Mouse (Mus musculus) limb, embryonic 14.5 days (tissue): ENCODE data around the gene Pear1. TPM values are rescaled to one million over a fixed set of nuclear protein-coding genes. Genes with fewer than 3 reads are reported as not detected.

Experiments
- ATAC-seq: fragments of 200-750 bp; cut with Nextera tagmentation; 2 replicates; pipeline ENCODE4 v1.8.0; 2017; ENCODE audit warnings: low read depth, moderate number of reproducible peaks, moderate TSS enrichment; ENCODE audit not compliant: low FRiP score
- DNase-seq: peaks from one replicate; pipeline ENCODE4 v3.0.0-alpha.2; 2015; ENCODE audit warnings: low spot score
- H3K27ac ChIP-seq: fragments of 300-500 bp; sonication (generic); replicated peaks from 2 replicates; pipeline ENCODE4 v1.5.1; 2014; ENCODE audit warnings: low read depth, mild to moderate bottlenecking, low read length, moderate library complexity, mixed read lengths
- H3K27me3 ChIP-seq: fragments of 300-500 bp; sonication (generic); 2 replicates; pipeline ENCODE4 v1.6.1; 2014; ENCODE audit warnings: low read length, mixed read lengths; ENCODE audit not compliant: control insufficient read depth, insufficient read depth
- H3K36me3 ChIP-seq: fragments of 300-500 bp; sonication (generic); 2 replicates; pipeline ENCODE4 v1.6.1; 2014; ENCODE audit warnings: mild to moderate bottlenecking, low read length, moderate library complexity, mixed read lengths; ENCODE audit not compliant: control insufficient read depth, insufficient read depth
- H3K4me1 ChIP-seq: fragments of 300-500 bp; sonication (generic); 2 replicates; pipeline ENCODE4 v1.6.1; 2014; ENCODE audit warnings: antibody characterized with exemption, low read length, mixed read lengths; ENCODE audit not compliant: control insufficient read depth, insufficient read depth
- H3K4me2 ChIP-seq: fragments of 300-500 bp; sonication (generic); replicated peaks from 2 replicates; pipeline ENCODE4 v1.6.1; 2014; ENCODE audit warnings: low read depth, mild to moderate bottlenecking, low read length, moderate library complexity; ENCODE audit not compliant: severe bottlenecking
- H3K4me3 ChIP-seq: fragments of 300-500 bp; sonication (generic); replicated peaks from 2 replicates; pipeline ENCODE4 v1.5.1; 2014; ENCODE audit warnings: low read length
- H3K9ac ChIP-seq: fragments of 300-500 bp; sonication (generic); 2 replicates; pipeline ENCODE4 v1.6.1; 2014; ENCODE audit warnings: mild to moderate bottlenecking, low read depth, low read length, moderate library complexity; ENCODE audit not compliant: severe bottlenecking
- H3K9me3 ChIP-seq: fragments of 300-500 bp; sonication (generic); 2 replicates; pipeline ENCODE4 v1.6.1; 2016; ENCODE audit warnings: low read length; ENCODE audit not compliant: control insufficient read depth
- POLR2A ChIP-seq: fragments of 200-500 bp; IDR thresholded peaks from 2 replicates; pipeline ENCODE4 v1.8.0; 2012; ENCODE audit warnings: inconsistent platforms, mild to moderate bottlenecking, moderate library complexity, borderline replicate concordance; ENCODE audit not compliant: insufficient read depth, insufficient read length; ENCODE audit errors: extremely low read depth
- WGBS: fragments of 180-500 bp; shearing (Covaris S2); extraction: QIAGEN DNeasy Blood & Tissue Kit; methylation state at CpG from one replicate; pipeline ENCODE4 v1.1.7; 2014; 5-methylcytosine and 5-hydroxymethylcytosine counted together
- polyA plus RNA-seq, 2 experiments: library from polyadenylated mRNA; depleted of rRNA in 1 of 2; stranded (reverse) in 1 of 2; unstranded in 1 of 2; fragments of >200 nt; fragmentation: Nextera tagmentation in 1 of 2; extraction: Ambion mirVana in 1 of 2; gene quantifications; 2 replicates each; pipeline versions ENCODE4 v1.2.1 to v1.2.3; 2012 to 2014

Pear1 gene
- polyA plus RNA-seq, 2 experiments: 21.5 to 47.2 TPM

DNA sequence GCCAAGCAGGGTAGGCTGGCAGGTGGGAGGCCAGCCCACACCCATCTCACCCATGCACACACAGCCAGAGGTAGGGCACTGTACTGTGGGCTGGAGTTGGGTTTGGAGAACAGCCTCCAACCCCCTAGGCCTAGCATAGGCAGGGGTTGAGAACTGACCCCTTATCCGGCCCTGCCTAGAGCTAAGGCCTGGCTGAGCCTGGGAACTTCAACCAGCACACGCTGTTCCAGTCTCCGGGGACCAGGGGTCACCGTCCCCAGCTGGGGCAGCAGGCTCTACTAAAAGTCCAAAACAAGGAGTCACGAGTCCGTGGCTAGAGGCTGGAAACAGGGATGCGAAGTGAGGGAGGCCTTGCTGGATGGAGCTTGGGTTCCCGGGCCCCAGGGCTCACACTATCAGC lies 56.3 kb downstream of the Pear1 start:
- H3K4me3 ChIP-seq: peak overlapping the region; percentile 50
- H3K27ac ChIP-seq: no peak overlapping the region
- H3K4me1 ChIP-seq: peaks cover 40% of the 10 kb centered on the region
- no peak for TF ChIP-seq POLR2A
- H3K36me3 ChIP-seq: no peaks in the 10 kb centered on the region
- 72% methylated on average over 8 of the region's 8 CpGs for WGBS
- peak overlapping the region; percentile 63; the same call in 1 of the 2 replicates for H3K9ac ChIP-seq
- peak overlapping the region; percentile 56 for H3K4me2 ChIP-seq
- no peak for DNase-seq
- H3K9me3 ChIP-seq: no peaks in the 10 kb centered on the region
- H3K27me3 ChIP-seq: no peaks in the 10 kb centered on the region
- no peak for ATAC-seq

DNA sequence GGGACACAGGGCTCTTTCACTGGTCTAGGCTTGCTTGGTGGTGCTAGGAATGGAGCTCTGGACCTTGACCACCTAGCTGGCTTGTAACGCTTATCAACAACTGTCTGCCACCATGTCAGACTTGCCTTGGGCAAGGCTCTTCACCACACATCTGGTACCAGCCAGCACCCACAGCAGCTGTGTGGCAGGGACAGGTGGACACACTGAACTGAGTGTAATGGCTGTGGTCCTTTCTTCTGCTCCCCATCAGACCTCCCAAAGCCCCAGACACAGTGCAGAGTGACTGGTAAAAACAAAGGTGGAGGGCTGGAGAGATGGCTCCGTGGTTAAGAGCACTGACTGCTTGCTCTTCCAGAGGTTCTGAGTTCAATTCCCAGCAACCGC lies 57.8 kb downstream of the Pear1 start:
- Histone ChIP-seq H3K27me3 (no peaks in the 10 kb centered on the region), H3K4me1 (peaks cover 54% of the 10 kb centered on the region), H3K4me3 (no peak overlapping the region), H3K27ac (no peak overlapping the region), H3K9me3 (no peaks in the 10 kb centered on the region), H3K9ac (no peak overlapping the region), H3K36me3 (no peaks in the 10 kb centered on the region), H3K4me2 (no peak overlapping the region)
- DNase-seq: no peak
- ATAC-seq: no peak
- WGBS: 80% methylated on average over 3 of the region's 3 CpGs
- TF ChIP-seq POLR2A: no peak

DNA sequence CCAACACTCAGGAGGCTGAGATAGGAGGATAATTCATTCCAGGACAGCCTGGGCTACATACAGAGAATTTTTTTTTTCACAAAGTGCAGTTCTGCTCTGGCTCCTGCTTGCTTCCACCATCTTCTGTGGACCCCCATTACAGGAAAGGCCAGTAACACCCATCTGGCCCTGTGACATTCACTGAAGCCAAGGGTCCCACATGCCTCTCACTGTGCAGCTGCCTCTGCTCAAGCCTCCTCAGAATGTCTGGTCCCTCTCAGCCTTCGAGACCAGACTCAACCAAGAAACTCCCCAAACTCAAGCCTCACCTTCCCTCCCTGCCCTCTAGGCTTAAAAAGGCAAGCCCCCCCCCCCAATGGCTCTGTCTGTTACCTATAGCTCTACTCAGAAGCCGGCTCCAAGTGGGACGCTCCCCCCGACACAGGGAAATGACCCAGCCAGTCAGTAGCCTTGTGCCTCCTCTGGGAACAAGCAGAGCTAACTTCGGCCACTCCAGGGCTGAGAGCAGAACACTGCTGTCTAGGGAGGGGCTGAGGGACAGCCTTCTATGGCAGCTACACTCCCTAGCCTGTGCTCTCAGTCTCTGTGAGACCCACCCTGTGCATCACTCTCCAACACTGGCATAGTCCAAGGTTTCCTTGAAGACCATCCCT lies 58.3 kb downstream of the Pear1 start:
- Histone ChIP-seq H3K9me3 (no peaks in the 10 kb centered on the region), H3K27ac (peak overlapping the region; percentile 88), H3K4me2 (peak overlapping the region; percentile 41; the same call in 1 of the 2 replicates), H3K4me1 (peaks cover 56% of the 10 kb centered on the region), H3K4me3 (no peak overlapping the region), H3K27me3 (no peaks in the 10 kb centered on the region), H3K36me3 (no peaks in the 10 kb centered on the region), H3K9ac (no peak overlapping the region)
- no peak for DNase-seq
- TF ChIP-seq POLR2A: no peak
- 59% methylated on average over 5 of the region's 5 CpGs for WGBS
- no peak for ATAC-seq

DNA sequence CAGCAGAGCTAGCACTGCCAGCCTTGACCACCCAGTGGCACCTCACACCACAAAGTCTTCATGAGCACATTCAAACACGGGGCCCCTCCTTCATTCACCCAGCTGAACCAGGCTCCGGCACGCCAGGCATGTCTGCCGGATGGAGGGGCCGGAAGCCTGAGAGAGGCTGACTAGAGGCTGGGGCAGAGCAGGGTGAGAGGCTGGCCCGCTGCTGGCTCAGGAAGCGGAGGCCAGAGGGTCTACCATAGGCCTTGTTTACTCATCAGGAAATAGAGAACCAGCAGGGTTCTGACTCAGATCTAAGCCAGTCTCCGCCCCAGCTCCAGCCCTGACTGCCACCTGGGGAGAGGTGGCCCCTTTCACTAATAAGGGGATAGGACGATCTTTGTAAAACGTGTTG lies 59.0 kb downstream of the Pear1 start:
- DNase-seq (no peak), ATAC-seq (no peak)
- no peaks in the 10 kb centered on the region for H3K36me3 ChIP-seq
- peak overlapping the region; percentile 41; the same call in 1 of the 2 replicates for H3K4me2 ChIP-seq
- no peaks in the 10 kb centered on the region for H3K27me3 ChIP-seq
- H3K9me3 ChIP-seq: no peaks in the 10 kb centered on the region
- 9% methylated on average over 10 of the region's 10 CpGs for WGBS
- peak overlapping the region; percentile 25; the same call in 1 of the 2 replicates for H3K9ac ChIP-seq
- peaks cover 56% of the 10 kb centered on the region for H3K4me1 ChIP-seq
- no peak overlapping the region for H3K4me3 ChIP-seq
- H3K27ac ChIP-seq: peak overlapping the region; percentile 88
- no peak for TF ChIP-seq POLR2A

DNA sequence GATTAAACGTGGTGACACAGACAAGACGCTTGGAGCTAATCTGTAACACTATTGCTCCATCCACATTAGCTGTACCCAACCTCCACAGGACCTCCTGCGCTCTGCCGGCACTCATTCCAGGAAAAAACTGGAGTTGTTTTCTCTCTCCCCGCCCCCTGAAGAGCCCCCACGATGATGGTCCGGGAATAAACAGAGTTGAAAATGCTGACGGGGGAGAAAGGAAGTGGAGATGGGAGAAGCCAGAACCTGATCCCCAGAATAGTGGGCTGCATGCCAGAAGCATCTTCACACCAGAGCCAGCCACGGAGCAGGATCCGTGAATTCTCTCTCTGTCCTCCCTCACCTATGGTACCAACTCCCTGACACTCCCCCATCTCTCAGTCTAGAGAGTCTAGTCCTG lies 59.6 kb downstream of the Pear1 start:
- peak; percentile 52 for DNase-seq
- H3K4me1 ChIP-seq: peaks cover 56% of the 10 kb centered on the region
- no peaks in the 10 kb centered on the region for H3K9me3 ChIP-seq
- no peak for TF ChIP-seq POLR2A
- WGBS: 23% methylated on average over 10 of the region's 10 CpGs
- no peak overlapping the region for H3K4me3 ChIP-seq
- 0 out of 2 replicates have a peak overlapping the region, but pooled peaks have one; percentile 38 for H3K9ac ChIP-seq
- no peaks in the 10 kb centered on the region for H3K27me3 ChIP-seq
- H3K4me2 ChIP-seq: peak overlapping the region; percentile 41
- H3K36me3 ChIP-seq: peaks cover under 1% of the 10 kb centered on the region; the same call in 1 of the 2 replicates
- peak; percentile 2; the same call in 1 of the 2 replicates for ATAC-seq
- H3K27ac ChIP-seq: peak overlapping the region; percentile 88
